Mouse (Mus musculus) forebrain, embryonic 10.5 days (tissue): ENCODE data around the gene Pkm. TPM values are rescaled to one million over a fixed set of nuclear protein-coding genes. Genes with fewer than 3 reads are reported as not detected.

Experiments
- DNase-seq: peaks from one replicate; pipeline ENCODE4 v3.0.0-alpha.2; 2017; ENCODE audit warnings: low spot score; ENCODE audit errors: extremely low spot score
- H3K27ac ChIP-seq: fragments of 300-500 bp; sonication (generic); 2 replicates; pipeline ENCODE4 v1.5.1; 2016; ENCODE audit warnings: mild to moderate bottlenecking
- H3K27me3 ChIP-seq: fragments of 300-500 bp; sonication (generic); 2 replicates; pipeline ENCODE4 v1.6.1; 2016; ENCODE audit warnings: mild to moderate bottlenecking; ENCODE audit not compliant: poor library complexity, severe bottlenecking
- H3K36me3 ChIP-seq: fragments of 300-500 bp; sonication (generic); replicated peaks from 2 replicates; pipeline ENCODE4 v1.6.1; 2016; ENCODE audit warnings: mild to moderate bottlenecking, moderate library complexity
- H3K4me1 ChIP-seq: fragments of 300-500 bp; sonication (generic); 2 replicates; pipeline ENCODE4 v1.6.1; 2016
- H3K4me3 ChIP-seq: fragments of 300-500 bp; sonication (generic); 2 replicates; pipeline ENCODE4 v1.5.1; 2016; ENCODE audit warnings: mild to moderate bottlenecking, moderate library complexity
- H3K9me3 ChIP-seq: fragments of 300-500 bp; sonication (generic); 2 replicates; pipeline ENCODE4 v1.6.1; 2016; ENCODE audit warnings: mild to moderate bottlenecking, moderate library complexity
- WGBS: fragments of 180-500 bp; shearing (Covaris S2); methylation state at CpG from one replicate; pipeline ENCODE4 v1.1.7; 2016; 5-methylcytosine and 5-hydroxymethylcytosine counted together
- polyA plus RNA-seq: library from polyadenylated mRNA; unstranded; fragments of >200 nt; fragmentation: Nextera tagmentation; extraction: Ambion mirVana; gene quantifications from 2 replicates; pipeline ENCODE4 v1.2.1, GENCODE M21; 2016

Pkm gene
- polyA plus RNA-seq, 1 experiment from 2014 or later: 3,207 TPM

DNA sequence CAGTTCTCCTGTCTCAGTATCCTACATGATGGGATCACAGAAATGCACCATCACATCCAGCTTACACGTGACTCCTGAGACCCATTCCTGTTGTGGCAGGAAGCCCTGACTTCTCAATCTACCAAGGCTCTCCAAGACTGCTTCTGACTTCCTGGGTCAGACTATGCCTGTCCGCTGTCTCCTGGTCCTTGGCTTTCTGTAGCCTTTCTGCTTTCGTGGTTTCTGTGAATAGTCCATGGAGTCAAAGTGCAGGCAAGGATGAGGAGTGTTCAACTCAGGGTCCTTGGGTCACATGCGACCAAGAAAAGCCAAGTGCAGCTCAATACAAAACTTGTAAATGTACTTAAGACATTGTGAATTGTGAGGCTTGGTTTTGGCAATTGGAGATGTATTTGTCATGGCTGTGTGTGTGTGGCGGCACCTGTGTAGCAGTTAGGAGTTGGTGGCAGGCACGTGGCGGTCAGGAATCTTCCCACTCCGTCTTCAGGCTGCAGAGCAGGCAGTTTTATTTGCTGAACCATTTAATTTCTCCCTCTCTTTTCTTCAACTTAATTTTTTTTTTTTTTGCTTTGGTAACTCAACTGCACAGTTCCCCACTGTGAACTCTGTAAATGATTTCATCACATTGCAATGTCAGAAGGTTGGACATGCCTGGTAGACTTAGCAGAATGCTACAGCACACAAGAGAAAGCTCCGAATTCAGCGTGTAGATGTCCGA, 71.6 kb downstream of the Pkm start:
- Histone ChIP-seq H3K9me3 (no peaks in the 10 kb centered on the region), H3K36me3 (no peaks in the 10 kb centered on the region), H3K4me1 (peaks cover 18% of the 10 kb centered on the region), H3K27ac (no peak overlapping the region), H3K27me3 (no peaks in the 10 kb centered on the region), H3K4me3 (no peak overlapping the region)
- WGBS: 87% methylated on average over 11 of the region's 11 CpGs
- no peak for DNase-seq

Other genes starting within 250 kb of the Pkm start
- gene Arih1, start 169.8 kb upstream of the Pkm start, polyA plus RNA-seq: 17.3 and 17.8 TPM in 2 replicates
- gene Hexa, start 116.8 kb upstream of the Pkm start, polyA plus RNA-seq: 41.8 and 42.9 TPM in 2 replicates
- not detected in 2 replicates for gene Tmem202, start 116.5 kb upstream of the Pkm start, polyA plus RNA-seq
- gene Celf6, start 78.5 kb upstream of the Pkm start, polyA plus RNA-seq: 1.3 and 3.1 TPM in 2 replicates
- 34.1 and 41.6 TPM in 2 replicates for gene Parp6, start 39.1 kb upstream of the Pkm start, polyA plus RNA-seq
- 0.22 and 0.46 TPM in 2 replicates for gene Gramd2, start 23.8 kb downstream of the Pkm start, polyA plus RNA-seq
- 16.1 and 20.7 TPM in 2 replicates for gene Senp8, start 94.3 kb downstream of the Pkm start, polyA plus RNA-seq
- gene Myo9a, start 94.5 kb downstream of the Pkm start, polyA plus RNA-seq: 9.7 and 11.4 TPM in 2 replicates